Mouse (Mus musculus) midbrain, embryonic 13.5 days (tissue): Measurements from ENCODE around the gene Ppil3. TPM values are rescaled to one million over a fixed set of nuclear protein-coding genes. Genes with fewer than 3 reads are reported as not detected.

Experiments used
- polyA plus RNA-seq: library from polyadenylated mRNA; unstranded; fragments of >200 nt; fragmentation: Nextera tagmentation; extraction: Ambion mirVana; gene quantifications from 2 replicates; pipeline ENCODE4 v1.2.1, GENCODE M21; 2015

Ppil3 gene
- polyA plus RNA-seq, 1 experiment from 2014 or later = 53.7 TPM

Other genes with a start within 250 kb of the Ppil3 start
- 0.05 and 0.19 TPM in 2 replicates for gene Aox4, start 235.1 kb downstream of the Ppil3 start, polyA plus RNA-seq
- 0.05 TPM in 1 of 2 replicates, not detected in the other for gene Aox2, start 167.2 kb downstream of the Ppil3 start, polyA plus RNA-seq
- 406 and 428 TPM in 2 replicates for gene Bzw1, start 52.6 kb downstream of the Ppil3 start, polyA plus RNA-seq
- 171 and 194 TPM in 2 replicates for gene Clk1, start 21.4 kb downstream of the Ppil3 start, polyA plus RNA-seq
- 61.2 and 62.6 TPM in 2 replicates for gene Nif3l1, start 335 bp downstream of the Ppil3 start, polyA plus RNA-seq
- 24.6 and 24.7 TPM in 2 replicates for gene Orc2, start 59.6 kb upstream of the Ppil3 start, polyA plus RNA-seq
- 11.0 and 13.9 TPM in 2 replicates for gene Fam126b, start 140.8 kb upstream of the Ppil3 start, polyA plus RNA-seq
- 196 and 203 TPM in 2 replicates for gene Ndufb3, start 140.9 kb upstream of the Ppil3 start, polyA plus RNA-seq